Mouse (Mus musculus) cerebellum, adult 11 months (tissue): ENCODE data around the gene Rapgef5.

ENCODE experiments used
- DNase-seq: peaks from one replicate; pipeline ENCODE4 v3.0.0; 2022

The Rapgef5 gene

GRCm38 (mm10) chr12:117516179-117516578 is at the start of gene Rapgef5:
Gene Rapgef5, plus strand, starts transcription at chr12:117516479.
- no peak for DNase-seq

- DNase-seq: no peak
Observed at GRCm38 (mm10) chr12:117468329-117468728, 48.0 kb upstream of the Rapgef5 start.

- no peak for DNase-seq
Observed at GRCm38 (mm10) chr12:117479014-117479413, 37.3 kb upstream of the Rapgef5 start.

DNA sequence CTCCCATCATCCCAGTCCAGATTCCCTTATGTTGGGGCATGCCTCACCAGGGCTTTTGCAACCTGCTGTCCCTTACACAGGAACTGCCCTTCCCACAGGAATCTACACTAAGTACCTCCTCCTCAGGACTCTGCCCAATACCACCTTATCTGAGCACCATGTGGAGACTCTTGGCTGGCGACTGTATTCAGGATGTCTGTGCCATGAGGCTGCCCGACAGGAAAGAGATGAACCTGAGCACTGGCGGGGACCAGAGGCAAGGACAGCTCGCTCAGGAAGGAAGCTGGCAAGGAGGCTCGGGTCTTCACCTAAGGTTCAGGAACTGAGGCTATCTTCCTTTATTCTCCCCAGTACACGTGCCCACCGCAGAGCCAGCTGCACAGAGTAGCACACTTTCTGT is 36.6 kb upstream of the Rapgef5 start:
- DNase-seq: no peak

- DNase-seq: no peak
Observed at GRCm38 (mm10) chr12:117480958-117481357, 35.3 kb upstream of the Rapgef5 start.

DNA sequence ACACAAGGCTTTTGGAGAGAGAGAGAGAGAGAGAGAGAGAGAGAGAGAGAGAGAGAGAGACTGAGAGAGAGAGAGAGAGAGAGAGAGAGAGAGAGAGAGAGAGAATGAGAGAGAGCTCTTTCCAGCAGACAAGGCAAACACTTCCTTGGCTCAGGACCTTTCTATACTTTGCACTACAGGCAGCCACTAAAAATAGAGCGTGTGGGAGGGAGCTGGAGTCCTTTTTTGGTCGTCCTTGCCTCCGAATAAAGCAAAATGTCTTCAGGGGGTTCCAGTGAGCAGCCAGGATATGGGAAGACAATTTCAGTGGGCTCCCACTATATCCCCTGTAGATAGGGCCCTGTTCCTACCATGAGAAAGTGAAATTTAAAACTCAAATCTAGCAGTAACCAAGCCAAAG is 33.6 kb upstream of the Rapgef5 start:
- DNase-seq: no peak

DNA sequence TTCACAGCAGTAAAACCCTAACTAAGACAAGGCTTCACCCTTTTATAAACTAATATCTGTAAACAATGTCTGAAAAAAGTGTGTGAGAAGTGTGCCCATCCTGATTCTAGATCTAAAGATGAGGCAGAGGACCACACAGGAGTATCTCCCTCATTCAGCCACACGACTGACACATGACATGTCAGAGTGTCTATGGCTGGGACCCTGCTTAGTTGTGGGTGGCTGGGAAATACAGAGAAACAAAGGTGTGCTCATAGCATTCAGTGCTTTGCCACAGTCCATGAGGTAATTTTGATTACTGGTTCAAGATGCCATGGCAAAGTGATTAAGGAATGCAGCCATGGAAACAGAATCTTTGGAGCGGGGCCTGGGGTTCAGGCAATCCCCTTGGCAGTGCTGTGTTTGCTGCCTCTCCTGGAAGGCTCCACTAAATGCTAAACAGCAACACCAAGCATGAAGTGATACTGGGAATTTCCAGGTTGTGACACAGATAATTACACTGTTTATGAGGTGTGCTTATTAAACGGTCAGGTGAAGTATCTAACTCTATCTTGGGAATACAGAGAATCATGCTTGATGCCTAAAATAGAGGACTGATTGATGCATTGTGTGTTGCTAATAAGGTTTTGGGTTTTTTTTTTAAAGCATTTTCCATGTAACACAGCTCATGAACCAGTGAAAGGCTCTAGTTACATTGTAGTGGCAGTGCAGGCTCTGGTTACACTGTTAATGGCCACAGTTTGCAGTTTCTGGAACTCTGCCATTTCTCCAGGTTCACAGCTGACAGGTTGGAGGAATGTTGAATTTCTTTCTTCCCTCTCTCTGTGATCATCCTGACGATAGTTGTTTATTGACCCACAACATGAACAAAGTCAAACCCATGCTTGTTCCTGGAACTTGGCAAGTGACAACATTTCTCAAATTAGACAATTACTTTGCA is 29.9 kb upstream of the Rapgef5 start:
- DNase-seq: no peak

- no peak for DNase-seq
Observed at GRCm38 (mm10) chr12:117496501-117497176, 19.6 kb upstream of the Rapgef5 start.

GRCm38 (mm10) chr12:117497361-117497760 is 18.9 kb upstream of the Rapgef5 start:
- no peak for DNase-seq

DNA sequence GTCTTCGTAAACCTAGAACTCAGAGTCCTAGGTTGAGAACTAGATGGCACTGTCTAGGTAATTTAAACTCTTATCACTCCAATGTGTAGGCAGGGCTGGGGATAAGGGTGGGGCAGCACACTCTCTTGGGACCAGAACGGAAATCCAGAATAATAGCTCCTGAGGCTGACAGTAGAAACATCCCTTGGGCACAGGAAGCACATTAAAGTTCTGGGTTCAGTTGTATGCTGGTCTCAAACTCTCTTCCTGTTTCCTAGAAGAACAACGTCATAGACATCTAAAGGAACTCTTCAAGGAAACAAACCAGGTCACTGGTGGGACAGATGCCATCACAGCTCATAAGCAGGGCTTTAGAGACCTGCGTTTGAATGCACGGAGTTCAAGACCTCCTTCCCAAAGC is 17.0 kb upstream of the Rapgef5 start:
- no peak for DNase-seq

- no peak for DNase-seq
Observed at GRCm38 (mm10) chr12:117501180-117501579, 15.1 kb upstream of the Rapgef5 start.

GRCm38 (mm10) chr12:117502834-117503233 is 13.4 kb upstream of the Rapgef5 start:
- no peak for DNase-seq

DNA sequence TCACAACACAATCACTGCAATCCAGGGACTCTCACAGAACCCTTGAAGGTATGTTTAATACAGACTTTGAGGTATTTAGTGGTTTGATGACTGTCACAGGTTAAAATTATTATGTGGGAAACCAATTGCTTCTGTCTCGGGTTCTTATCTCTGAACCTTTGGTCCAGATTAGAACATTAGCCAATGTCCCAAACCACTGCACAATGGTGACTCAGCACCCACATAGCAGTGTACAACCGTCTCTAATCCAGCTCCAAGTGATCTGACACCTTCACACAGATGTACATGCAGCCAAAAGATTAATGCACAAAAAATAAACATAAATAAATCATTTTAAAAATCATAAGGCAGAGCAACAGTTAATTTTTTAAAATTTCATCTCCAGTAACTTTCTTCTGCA is 11.1 kb upstream of the Rapgef5 start:
- DNase-seq: no peak

GRCm38 (mm10) chr12:117507772-117508171 is 8.5 kb upstream of the Rapgef5 start:
- no peak for DNase-seq

DNA sequence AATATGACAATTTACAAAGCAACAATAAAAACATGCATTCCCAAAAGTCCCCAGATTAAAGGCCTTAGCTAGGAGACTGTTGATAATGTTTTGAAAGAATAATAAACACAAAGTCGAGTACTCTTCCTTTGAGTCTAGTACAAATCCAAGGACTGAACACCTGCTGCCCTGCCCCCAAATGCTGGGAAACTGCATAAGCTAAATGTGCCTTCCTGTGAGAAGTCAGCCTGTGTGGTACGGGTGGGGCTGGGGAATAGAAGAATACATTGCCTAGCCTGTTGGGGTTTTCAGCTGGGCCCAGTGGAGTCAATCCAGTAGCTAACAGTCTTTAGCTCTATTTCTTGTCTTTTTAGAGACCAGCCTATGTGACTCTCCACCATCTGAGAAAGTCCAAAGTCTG is 6.4 kb upstream of the Rapgef5 start:
- DNase-seq: no peak

DNA sequence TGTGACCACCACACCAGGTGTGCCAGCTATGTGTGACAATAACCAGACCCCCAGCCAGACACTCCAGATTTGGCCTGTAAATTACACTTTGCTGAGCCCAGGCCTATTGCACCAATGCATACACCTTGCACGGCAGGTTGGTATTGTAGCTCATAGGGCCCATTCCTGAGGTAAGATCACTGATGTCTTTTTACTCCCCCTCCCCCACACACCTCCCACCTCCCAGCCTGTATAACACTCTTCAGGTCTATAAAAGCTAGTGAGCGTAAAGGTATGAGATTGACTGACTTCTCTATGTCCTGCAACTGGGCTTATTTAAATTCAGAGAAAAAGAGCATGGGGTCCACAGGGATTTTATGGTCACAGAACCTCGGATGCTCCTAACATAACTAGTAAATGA is 3.8 kb upstream of the Rapgef5 start:
- no peak for DNase-seq

DNA sequence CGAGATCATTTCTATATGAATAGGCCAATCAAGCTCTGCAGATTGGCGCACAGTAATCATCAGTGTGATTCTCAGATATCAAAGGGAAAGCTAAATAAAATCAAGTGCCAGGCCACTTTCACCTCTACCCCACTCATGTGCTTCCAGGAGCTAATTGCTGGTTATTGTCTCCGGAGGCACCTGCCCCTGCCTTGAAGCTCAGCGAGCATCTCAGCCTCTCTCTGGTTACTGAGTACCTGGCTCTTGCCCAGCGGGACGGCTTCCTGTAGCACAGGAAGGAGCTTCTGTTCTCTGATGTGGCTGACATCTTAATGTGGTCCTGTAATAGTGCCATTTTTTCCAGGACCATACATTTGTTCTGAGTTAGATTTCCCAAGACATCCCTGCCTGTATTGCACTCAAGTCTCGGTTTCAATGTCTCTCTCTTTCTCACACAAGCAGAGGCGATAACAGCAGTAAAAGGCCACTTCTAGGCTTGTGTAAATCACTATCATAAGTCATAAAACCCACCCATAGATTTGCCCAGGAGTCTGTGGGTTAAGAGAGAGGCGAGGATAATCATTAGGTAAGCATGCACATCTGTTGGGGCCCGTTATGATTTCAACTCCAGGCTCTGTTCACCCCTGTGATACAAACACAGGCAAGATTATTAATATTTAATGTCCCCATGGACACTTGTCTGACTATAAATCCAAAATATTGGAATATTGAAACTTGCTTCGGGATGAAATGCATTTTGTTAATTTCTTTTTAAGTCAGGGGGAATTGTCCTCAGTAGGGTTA is 2.9 kb upstream of the Rapgef5 start:
- no peak for DNase-seq

GRCm38 (mm10) chr12:117517275-117517936 is 1.1 kb downstream of the Rapgef5 start:
- DNase-seq: no peak

GRCm38 (mm10) chr12:117524311-117525013 is 8.2 kb downstream of the Rapgef5 start:
- DNase-seq: no peak

DNA sequence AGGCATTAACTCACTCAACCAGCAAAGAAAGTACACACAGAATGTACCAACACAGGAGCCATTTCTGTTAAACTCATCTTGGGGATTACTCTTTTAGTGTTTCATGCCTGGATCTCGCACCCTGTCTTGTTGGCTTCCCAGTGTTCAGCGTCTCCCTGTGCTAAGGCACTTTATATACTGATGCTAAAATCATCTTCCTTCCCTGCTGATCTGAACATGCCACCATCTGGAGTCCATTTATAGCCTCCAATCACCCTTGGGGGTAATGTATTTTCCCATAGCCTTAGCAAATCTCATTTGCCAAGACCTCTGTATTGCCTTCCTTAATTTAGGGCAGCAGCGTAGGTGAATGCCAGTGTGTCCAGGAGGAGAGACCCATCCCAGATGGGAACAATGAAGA is 11.6 kb downstream of the Rapgef5 start:
- no peak for DNase-seq

GRCm38 (mm10) chr12:117528509-117529145 is 12.3 kb downstream of the Rapgef5 start:
- no peak for DNase-seq

DNA sequence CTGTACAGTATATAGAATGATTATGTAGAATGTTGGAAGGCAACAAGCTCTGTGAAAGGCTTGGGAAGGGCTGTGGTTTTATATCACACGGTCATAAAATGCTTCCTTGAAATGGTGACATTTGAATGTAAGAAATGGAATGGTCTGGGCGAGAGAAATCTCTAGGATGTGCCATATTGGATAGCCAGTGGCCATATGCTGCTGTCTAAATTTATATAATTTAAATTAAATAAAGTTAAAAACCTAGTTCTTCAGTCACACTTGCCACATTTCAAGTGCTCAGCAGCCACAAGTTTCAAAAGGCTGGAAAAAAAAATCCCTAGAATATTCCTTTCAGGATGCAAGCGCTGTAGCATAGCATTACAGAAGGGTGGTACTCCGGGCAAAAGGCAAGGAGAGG is 14.8 kb downstream of the Rapgef5 start:
- no peak for DNase-seq
